Comparison of ENCODE assay signal across 13 mouse cellular contexts in the genomic region with DNA sequence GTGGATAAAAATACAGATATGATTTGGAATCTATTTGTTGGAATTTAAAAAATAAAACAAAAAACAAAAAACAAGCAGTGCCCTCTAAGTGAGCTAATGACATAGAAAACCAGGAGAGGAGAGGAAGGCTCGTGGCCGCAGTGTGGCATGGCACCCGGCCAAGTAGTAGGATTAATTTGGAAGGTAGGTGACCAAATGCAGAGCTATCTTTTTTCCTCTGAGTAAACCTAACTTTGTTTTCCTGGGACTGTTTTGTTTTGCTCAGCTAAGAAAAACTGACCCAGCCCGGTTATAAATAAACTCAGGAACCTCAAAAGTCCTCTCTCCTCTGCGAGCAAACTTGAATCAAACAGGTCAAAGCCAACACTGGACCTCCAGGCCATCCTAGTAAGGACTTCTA. TPM values are rescaled to one million over a fixed set of nuclear protein-coding genes. Genes with fewer than 3 reads are reported as not detected.
DNase-seq lines count a peak whose midpoint lies in the region; ATAC-seq and TF ChIP-seq lines count a peak whose summit lies in the region.
"Had no signal": no experiment of that assay in that cellular context is flagged by ENCODE, and none has a peak within 500 bp of the region (broad histone marks: within the 10 kb centered on the region; RNA-seq: fewer than 3 reads in every experiment).

No protein-coding gene starts in this region.

- peak; percentile 11 to 20 for DNase-seq in cerebellum, adult 18-20 months
- DNase-seq in cerebellum, adult 11 months, result no peak
- peak; percentile 4 to 15 for DNase-seq in heart, postnatal 36 days
- no peak for DNase-seq in heart, adult 9 months (ENCODE audit: low spot score in 2 of 2)
- DNase-seq in 416B (ENCODE audit: low read depth), result peak; percentile 42
- DNase-seq in kidney, postnatal 0 days (ENCODE audit: low spot score), result no peak
- DNase-seq in adrenal gland, postnatal 4 days (ENCODE audit: low spot score in 2 of 2), result no peak
- DNase-seq: lung, adult 2 months had no signal

- 0 out of 2 replicates have a peak overlapping the region, but pooled peaks have one; percentile 15 for H3K4me2 ChIP-seq in kidney, postnatal 0 days (ENCODE audit: low read length)
- H3K4me2 ChIP-seq in intestine, embryonic 15.5 days (replicated peaks), result no peak overlapping the region

- no peaks in the 10 kb centered on the region; the same call in 1 of the 2 replicates for H3K27me3 ChIP-seq in kidney, postnatal 0 days (ENCODE audit: insufficient read depth, low read length)
- peaks cover 5% of the 10 kb centered on the region; the same call in 1 of the 2 replicates for H3K27me3 ChIP-seq in intestine, embryonic 15.5 days (replicated peaks)

- no peak overlapping the region for H3K27ac ChIP-seq in kidney, postnatal 0 days
- no peak overlapping the region for H3K27ac ChIP-seq in intestine, embryonic 15.5 days

- no peak overlapping the region for H3K9ac ChIP-seq in kidney, postnatal 0 days (ENCODE audit: low read depth, low read length)
- H3K9ac ChIP-seq in intestine, embryonic 15.5 days, result no peak overlapping the region

- ATAC-seq in kidney, postnatal 0 days (replicated peaks; ENCODE audit: low FRiP score, low read depth), result no peak
- no peak for ATAC-seq in intestine, embryonic 15.5 days

- 0 out of 2 replicates have a peak, but pooled peaks cover 3% of the 10 kb centered on the region for H3K4me1 ChIP-seq in kidney, postnatal 0 days (replicated peaks; ENCODE audit: insufficient read depth, low read length)
- peaks cover 10% of the 10 kb centered on the region; the same call in 1 of the 2 replicates for H3K4me1 ChIP-seq in intestine, embryonic 15.5 days (replicated peaks)

- H3K9me3 ChIP-seq in kidney, postnatal 0 days (replicated peaks; ENCODE audit: low read length), result no peaks in the 10 kb centered on the region
- no peaks in the 10 kb centered on the region for H3K9me3 ChIP-seq in intestine, embryonic 15.5 days

- H3K4me3 ChIP-seq in kidney, postnatal 0 days (replicated peaks; ENCODE audit: low read depth, low read length), result no peak overlapping the region
- H3K4me3 ChIP-seq in intestine, embryonic 15.5 days (replicated peaks), result no peak overlapping the region

- 54% methylated on average over 5 of the region's 5 CpGs for WGBS in kidney, postnatal 0 days
- 81% methylated on average over 5 of the region's 5 CpGs for WGBS in intestine, embryonic 15.5 days

- no peak for TF ChIP-seq CTCF in kidney, postnatal 0 days (IDR thresholded peaks at IDR 0.05; ENCODE audit: low read depth)

- no peaks in the 10 kb centered on the region for H3K36me3 ChIP-seq in kidney, postnatal 0 days (ENCODE audit: insufficient read depth, low read length)
- no peaks in the 10 kb centered on the region for H3K36me3 ChIP-seq in intestine, embryonic 15.5 days

- intact Hi-C loops in heart, postnatal 36 days (cut with DNase I), result no loop called here

RNA-seq across cellular contexts. Expression of a gene that starts 3.6 kb away (rescaled TPM):
- 1 to 10 TPM; 1.6 to 3.3 TPM for total RNA-seq in heart, postnatal 36 days (2021)
- 19.6 and 23.1 TPM in 2 replicates for polyA plus RNA-seq in kidney, postnatal 0 days (2015; fragmentation: Nextera tagmentation; extraction: Ambion mirVana)
- total RNA-seq in adrenal gland, postnatal 4 days (2021), result 1 to 10 TPM; 2.8 to 3.8 TPM
- polyA plus RNA-seq in intestine, embryonic 15.5 days (2015; fragmentation: Nextera tagmentation; extraction: Ambion mirVana), result 1.9 and 3.8 TPM in 2 replicates

RNA-seq across cellular contexts. Expression of a gene that starts 46.3 kb away (rescaled TPM):
- total RNA-seq in heart, postnatal 36 days (2021), result not detected
- not detected in 2 replicates for polyA plus RNA-seq in kidney, postnatal 0 days (2015; fragmentation: Nextera tagmentation; extraction: Ambion mirVana)
- total RNA-seq in adrenal gland, postnatal 4 days (2021), result not detected
- polyA plus RNA-seq in intestine, embryonic 15.5 days (2015; fragmentation: Nextera tagmentation; extraction: Ambion mirVana), result not detected in 2 replicates
- polyA plus RNA-seq: heart, postnatal 0 days; large intestine, adult 2 months; limb, embryonic 11.5 days; lung, adult 2 months; neural tube, embryonic 11.5 days had no signal

Comparison
In these comparisons a context has a peak if more than half of its experiments do, and no peak if none do; other contexts are left out.
1. DNase-seq: peak in cerebellum, adult 18-20 months (2 of 2), heart, postnatal 36 days (2 of 2) and 416B (single experiment); none in cerebellum, adult 11 months (single experiment), heart, adult 9 months (0 of 2), kidney, postnatal 0 days (single experiment) and adrenal gland, postnatal 4 days (0 of 2).